Mouse (Mus musculus): ENCODE results near the gene Gm11562. TPM values are rescaled to one million over a fixed set of nuclear protein-coding genes. Genes with fewer than 3 reads are reported as not detected.
"Not testable (repeated sequence)": the region's sequence is repeated elsewhere in the genome, so short reads cannot be mapped to it uniquely, and the experiment has no call there.

Gene Gm11562
- polyA plus RNA-seq, 1 experiment = not detected

- no peak for DNase-seq
- Histone ChIP-seq H3K36me3 (ENCODE audit: control insufficient read depth, insufficient read depth, low read length) (no peaks in the 10 kb centered on the region), H3K4me1 (replicated peaks; ENCODE audit: control insufficient read depth, insufficient read depth, low read length) (no peaks in the 10 kb centered on the region), H3K27ac (ENCODE audit: control insufficient read depth, insufficient read depth, low read length) (no peak overlapping the region), H3K27me3 (ENCODE audit: control insufficient read depth, insufficient read depth, low read length) (no peaks in the 10 kb centered on the region), H3K4me3 (ENCODE audit: control insufficient read depth, insufficient read depth, low read length) (no peak overlapping the region)
- 72% methylated on average over 3 of the region's 3 CpGs for WGBS
- TF ChIP-seq CTCF (IDR thresholded peaks at IDR 0.05; ENCODE audit: borderline replicate concordance, control insufficient read depth, extremely low read depth, insufficient read depth, low read length, poor library complexity) (no peak), POLR2A (IDR thresholded peaks at IDR 0.05; ENCODE audit: control insufficient read depth, extremely low read depth, insufficient read depth, low read length, poor library complexity) (no peak)
Observed at GRCm38 (mm10) chr11:99630890-99631289, 10.7 kb upstream of the Gm11562 start.

GRCm38 (mm10) chr11:99628138-99628537, 7.9 kb upstream of the Gm11562 start, which contains the start of gene Krtap4-1:
TSS of gene Krtap4-1 (minus strand) at chr11:99628238.
- no peaks in the 10 kb centered on the region for H3K4me1 ChIP-seq (replicated peaks; ENCODE audit: control insufficient read depth, insufficient read depth, low read length)
- no peak for TF ChIP-seq CTCF (IDR thresholded peaks at IDR 0.05; ENCODE audit: borderline replicate concordance, control insufficient read depth, extremely low read depth, insufficient read depth, low read length, poor library complexity)
- no peak for TF ChIP-seq POLR2A (IDR thresholded peaks at IDR 0.05; ENCODE audit: control insufficient read depth, extremely low read depth, insufficient read depth, low read length, poor library complexity)
- WGBS = 86% methylated on average over 4 of the region's 4 CpGs

GRCm38 (mm10) chr11:99614796-99615363, 5.4 kb downstream of the Gm11562 start, which contains the start of gene Krtap2-4:
TSS of gene Krtap2-4 (minus strand) at chr11:99614846.
- Histone ChIP-seq H3K27ac (ENCODE audit: control insufficient read depth, insufficient read depth, low read length) (no peak within 1 kb of the TSS), H3K4me3 (ENCODE audit: control insufficient read depth, insufficient read depth, low read length) (no peak within 1 kb of the TSS), H3K4me1 (replicated peaks; ENCODE audit: control insufficient read depth, insufficient read depth, low read length) (no peaks in the 10 kb centered on the region), H3K36me3 (ENCODE audit: control insufficient read depth, insufficient read depth, low read length) (no peaks in the 10 kb centered on the region), H3K27me3 (ENCODE audit: control insufficient read depth, insufficient read depth, low read length) (no peaks in the 10 kb centered on the region)
- DNase-seq = no peak
- TF ChIP-seq CTCF (IDR thresholded peaks at IDR 0.05; ENCODE audit: borderline replicate concordance, control insufficient read depth, extremely low read depth, insufficient read depth, low read length, poor library complexity) (no peak), POLR2A (IDR thresholded peaks at IDR 0.05; ENCODE audit: control insufficient read depth, extremely low read depth, insufficient read depth, low read length, poor library complexity) (no peak)
- 58% methylated on average over 3 of the region's 3 CpGs for WGBS

More at GRCm38 (mm10) chr11:99628138-99628537, 7.9 kb upstream of the Gm11562 start, which contains the start of gene Krtap4-1:
- H3K27ac ChIP-seq (ENCODE audit: control insufficient read depth, insufficient read depth, low read length) = no peak within 1 kb of the TSS
- DNase-seq = no peak
- H3K36me3 ChIP-seq (ENCODE audit: control insufficient read depth, insufficient read depth, low read length) = no peaks in the 10 kb centered on the region
- H3K27me3 ChIP-seq (ENCODE audit: control insufficient read depth, insufficient read depth, low read length) = no peaks in the 10 kb centered on the region
- no peak within 1 kb of the TSS for H3K4me3 ChIP-seq (ENCODE audit: control insufficient read depth, insufficient read depth, low read length)

GRCm38 (mm10) chr11:99610089-99610488, 10.1 kb downstream of the Gm11562 start, which contains the start of gene Gm11937:
TSS of gene Gm11937 (minus strand) at chr11:99610189.
- not testable (repeated sequence) for H3K27me3 ChIP-seq (ENCODE audit: control insufficient read depth, insufficient read depth, low read length); H3K27ac ChIP-seq (ENCODE audit: control insufficient read depth, insufficient read depth, low read length); H3K36me3 ChIP-seq (ENCODE audit: control insufficient read depth, insufficient read depth, low read length); H3K4me1 ChIP-seq (replicated peaks; ENCODE audit: control insufficient read depth, insufficient read depth, low read length); H3K4me3 ChIP-seq (ENCODE audit: control insufficient read depth, insufficient read depth, low read length); DNase-seq
- WGBS = 69% methylated on average over 1 of the region's 2 CpGs

- no peaks in the 10 kb centered on the region for H3K4me1 ChIP-seq (replicated peaks; ENCODE audit: control insufficient read depth, insufficient read depth, low read length)
- no peak overlapping the region for H3K4me3 ChIP-seq (ENCODE audit: control insufficient read depth, insufficient read depth, low read length)
Observed at GRCm38 (mm10) chr11:99609126-99609525, 11.1 kb downstream of the Gm11562 start.

GRCm38 (mm10) chr11:99603208-99603607, 17.0 kb downstream of the Gm11562 start, which contains the start of gene Gm11938:
TSS of gene Gm11938 (minus strand) at chr11:99603308.
- not testable (repeated sequence) for H3K27ac ChIP-seq (ENCODE audit: control insufficient read depth, insufficient read depth, low read length); DNase-seq; H3K4me3 ChIP-seq (ENCODE audit: control insufficient read depth, insufficient read depth, low read length); H3K27me3 ChIP-seq (ENCODE audit: control insufficient read depth, insufficient read depth, low read length); H3K4me1 ChIP-seq (replicated peaks; ENCODE audit: control insufficient read depth, insufficient read depth, low read length); H3K36me3 ChIP-seq (ENCODE audit: control insufficient read depth, insufficient read depth, low read length)
- WGBS = 45% methylated on average over 1 of the region's 1 CpGs

More at GRCm38 (mm10) chr11:99609126-99609525, 11.1 kb downstream of the Gm11562 start:
- DNase-seq = no peak
- Histone ChIP-seq H3K27ac (ENCODE audit: control insufficient read depth, insufficient read depth, low read length) (no peak overlapping the region), H3K36me3 (ENCODE audit: control insufficient read depth, insufficient read depth, low read length) (no peaks in the 10 kb centered on the region), H3K27me3 (ENCODE audit: control insufficient read depth, insufficient read depth, low read length) (no peaks in the 10 kb centered on the region)
- TF ChIP-seq POLR2A (IDR thresholded peaks at IDR 0.05; ENCODE audit: control insufficient read depth, extremely low read depth, insufficient read depth, low read length, poor library complexity) (no peak), CTCF (IDR thresholded peaks at IDR 0.05; ENCODE audit: borderline replicate concordance, control insufficient read depth, extremely low read depth, insufficient read depth, low read length, poor library complexity) (no peak)
- 74% methylated on average over 1 of the region's 1 CpGs for WGBS

- 88% methylated on average over 6 of the region's 6 CpGs for WGBS
- H3K4me1 ChIP-seq (replicated peaks; ENCODE audit: control insufficient read depth, insufficient read depth, low read length); H3K4me3 ChIP-seq (ENCODE audit: control insufficient read depth, insufficient read depth, low read length); H3K27ac ChIP-seq (ENCODE audit: control insufficient read depth, insufficient read depth, low read length); H3K36me3 ChIP-seq (ENCODE audit: control insufficient read depth, insufficient read depth, low read length); DNase-seq; H3K27me3 ChIP-seq (ENCODE audit: control insufficient read depth, insufficient read depth, low read length): not testable (repeated sequence)
Observed at GRCm38 (mm10) chr11:99597742-99598141, 22.5 kb downstream of the Gm11562 start, which contains the start of gene Krtap9-3. TSS of gene Krtap9-3 (minus strand) at chr11:99598105.

All from thymus, adult 2 months (tissue).